Mouse (Mus musculus) gastrocnemius, adult 2 months (tissue): ENCODE data around the gene Six5. TPM values are rescaled to one million over a fixed set of nuclear protein-coding genes. Genes with fewer than 3 reads are reported as not detected.
"Not testable (repeated sequence)": the region's sequence is repeated elsewhere in the genome, so short reads cannot be mapped to it uniquely, and the experiment has no call there.

Experiments used
- DNase-seq: peaks from one replicate; pipeline ENCODE4 v3.0.0; 2022
- H3K27ac ChIP-seq: fragments of 200-600 bp; 2 replicates; pipeline ENCODE4 v1.8.1; 2022; ENCODE audit warnings: mild to moderate bottlenecking
- H3K4me3 ChIP-seq: fragments of 200-600 bp; 2 replicates; pipeline ENCODE4 v1.8.1; 2022; ENCODE audit warnings: mild to moderate bottlenecking, moderate library complexity
- CTCF ChIP-seq: fragments of 200-600 bp; IDR thresholded peaks from 2 replicates; pipeline ENCODE4 v1.8.1; 2022; ENCODE audit warnings: antibody characterized with exemption, mild to moderate bottlenecking, moderate library complexity
- intact Hi-C: fragments of 180-260 bp; cut with DNase I; formaldehyde crosslinking; loops from one replicate; pipeline ENCODE4 v1.15.1; 2025
- total RNA-seq, 2 experiments: library from RNA; stranded (reverse); gene quantifications; 2 replicates each; pipeline ENCODE4 v1.2.3; 2021

Gene Six5
- total RNA-seq, 2 experiments from 2014 or later = 0.89 to 2.3 TPM

DNA sequence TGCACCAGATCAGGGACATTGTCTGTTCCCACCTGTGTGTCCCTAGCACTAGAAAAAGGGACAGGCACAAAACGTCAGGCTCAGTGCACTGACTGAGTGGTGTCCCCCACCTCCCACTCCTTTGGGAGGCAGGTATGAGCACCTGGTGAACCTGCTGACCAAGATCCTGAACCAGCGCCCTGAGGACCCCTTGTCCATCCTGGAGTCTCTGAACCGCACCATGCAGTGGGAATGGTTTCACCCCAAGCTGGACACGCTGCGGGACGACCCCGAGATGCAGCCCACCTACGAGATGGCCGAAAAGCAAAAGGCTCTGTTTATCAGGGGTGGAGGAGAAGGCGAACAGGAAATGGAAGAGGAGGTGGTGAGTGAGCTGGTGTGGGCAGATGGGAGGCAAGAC is 37.0 kb upstream of the Six5 start:
- no peak overlapping the region for H3K27ac ChIP-seq
- peak; percentile 10 for DNase-seq
- no peak overlapping the region for H3K4me3 ChIP-seq
- intact Hi-C loops = no loop called here
- no peak for TF ChIP-seq CTCF

DNA sequence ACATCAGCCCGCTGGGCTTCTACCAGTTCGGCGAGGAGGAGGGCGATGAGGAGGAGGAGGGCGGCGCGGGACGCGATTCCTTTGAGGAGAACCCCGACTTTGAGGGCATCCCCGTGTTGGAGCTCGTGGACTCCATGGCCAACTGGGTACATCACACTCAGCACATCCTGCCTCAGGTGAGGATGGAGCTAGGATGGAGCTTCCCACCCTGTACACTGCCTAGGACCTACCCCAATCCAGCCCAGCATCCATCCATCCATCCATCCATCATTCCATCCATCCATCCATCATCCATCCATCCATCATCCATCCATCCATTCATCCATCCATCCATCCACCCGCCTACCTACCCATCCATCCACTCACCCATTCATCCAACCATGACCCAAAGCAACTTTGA is 28.5 kb upstream of the Six5 start:
- Histone ChIP-seq H3K27ac (no peak overlapping the region), H3K4me3 (no peak overlapping the region)
- DNase-seq = peak; percentile 15
- intact Hi-C loops = loop anchor here (5.0 kb wide), 1 partner anchor 41 kb away; no protein-coding TSS in a partner anchor
- no peak for TF ChIP-seq CTCF

DNA sequence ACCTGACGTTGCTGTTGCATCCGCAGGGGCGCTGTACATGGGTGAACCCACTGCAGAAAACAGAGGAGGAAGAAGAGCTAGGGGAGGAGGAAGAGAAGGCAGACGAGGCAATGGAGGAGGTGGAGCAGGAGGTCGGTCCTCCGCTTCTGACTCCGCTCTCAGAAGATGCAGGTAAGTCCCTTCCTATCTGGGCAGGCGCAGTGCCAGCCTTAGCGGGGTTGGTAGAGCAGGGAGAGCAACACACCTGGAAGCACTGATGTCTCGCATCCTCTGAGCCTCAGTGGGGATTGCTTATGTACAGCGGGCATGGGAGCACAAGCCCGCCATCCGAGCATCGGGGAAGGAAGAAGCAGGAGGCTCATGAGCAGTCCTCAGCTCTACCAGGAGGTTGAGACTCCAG is 27.3 kb upstream of the Six5 start:
- TF ChIP-seq CTCF = no peak
- no peak overlapping the region for H3K27ac ChIP-seq
- DNase-seq = peak; percentile 13
- intact Hi-C loops = loop anchor here (5.0 kb wide), 1 partner anchor 40 kb away; no protein-coding TSS in a partner anchor
- H3K4me3 ChIP-seq = no peak overlapping the region

DNA sequence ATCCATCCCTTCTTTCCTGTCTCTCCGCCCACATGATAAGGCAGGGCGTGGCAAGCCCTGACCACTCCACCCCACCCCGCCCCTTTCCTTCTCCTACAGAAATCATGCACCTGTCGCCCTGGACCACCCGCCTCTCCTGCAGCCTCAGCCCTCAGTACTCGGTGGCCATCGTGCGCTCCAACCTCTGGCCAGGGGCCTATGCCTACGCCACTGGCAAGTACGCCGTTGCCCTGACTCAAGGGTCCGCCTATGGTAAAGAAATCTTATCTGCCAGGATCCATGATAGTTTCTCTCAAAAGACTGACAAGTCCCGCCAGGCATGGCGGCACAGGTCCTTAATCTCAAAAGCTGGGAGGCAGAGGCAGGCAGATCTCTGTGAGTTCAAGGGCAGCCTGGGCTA is 26.5 kb upstream of the Six5 start:
- intact Hi-C loops = loop anchor here (5.0 kb wide), 1 partner anchor 39 kb away; no protein-coding TSS in a partner anchor
- no peak overlapping the region for H3K4me3 ChIP-seq
- peak; percentile 17 for DNase-seq
- no peak for TF ChIP-seq CTCF
- H3K27ac ChIP-seq = no peak overlapping the region

DNA sequence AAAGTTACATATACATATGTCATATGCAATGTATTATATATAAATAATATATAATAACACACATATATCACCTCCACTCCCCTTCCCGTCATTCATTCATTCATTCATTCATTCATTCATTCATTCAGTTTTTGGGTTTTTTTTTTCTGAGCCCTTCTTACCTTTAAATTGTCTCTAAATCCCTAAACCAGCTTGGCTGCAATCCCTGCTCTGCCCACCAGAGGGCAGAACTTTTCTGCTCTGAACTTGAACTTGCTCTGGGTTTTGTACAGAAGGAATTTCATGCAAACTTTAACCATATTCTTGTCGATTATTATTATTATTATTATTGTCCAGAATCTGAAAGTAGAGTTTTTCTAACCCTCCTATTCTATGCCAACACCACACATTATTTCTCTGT is 25.7 kb upstream of the Six5 start:
- intact Hi-C loops = loop anchor here (1.0 to 5.0 kb wide), 2 partner anchors 25 to 39 kb away; no protein-coding TSS in a partner anchor

DNA sequence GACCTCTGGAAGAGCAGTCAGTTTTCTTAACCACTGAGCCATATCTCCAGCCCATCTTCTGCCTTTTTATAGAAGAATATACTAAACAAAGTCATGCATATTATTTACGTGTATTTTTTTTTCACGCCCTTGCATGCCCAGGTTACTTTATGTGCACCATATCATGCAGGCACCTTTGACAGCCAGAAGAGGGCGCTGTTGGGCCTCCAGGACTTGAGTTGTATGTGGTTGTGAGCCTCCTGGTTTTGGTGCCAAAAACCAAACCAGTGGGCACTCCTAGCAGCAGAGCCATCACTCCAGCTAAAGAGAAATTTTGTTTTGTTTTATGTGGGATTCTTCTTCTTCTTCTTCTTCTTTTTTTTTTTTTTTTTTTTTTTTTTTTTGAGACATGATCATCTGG is 24.9 kb upstream of the Six5 start:
- intact Hi-C loops = loop anchor here (1.0 to 5.0 kb wide), 2 partner anchors 24 to 38 kb away; no protein-coding TSS in a partner anchor
- Histone ChIP-seq H3K27ac (no peak overlapping the region), H3K4me3 (no peak overlapping the region)
- DNase-seq = peak; percentile 34
- TF ChIP-seq CTCF = peak; percentile 64

More for the DNA sequence above, 25.7 kb upstream of the Six5 start:
- H3K27ac ChIP-seq = no peak overlapping the region
- no peak overlapping the region for H3K4me3 ChIP-seq
- DNase-seq = peak; percentile 79
- TF ChIP-seq CTCF = peak; percentile 88

DNA sequence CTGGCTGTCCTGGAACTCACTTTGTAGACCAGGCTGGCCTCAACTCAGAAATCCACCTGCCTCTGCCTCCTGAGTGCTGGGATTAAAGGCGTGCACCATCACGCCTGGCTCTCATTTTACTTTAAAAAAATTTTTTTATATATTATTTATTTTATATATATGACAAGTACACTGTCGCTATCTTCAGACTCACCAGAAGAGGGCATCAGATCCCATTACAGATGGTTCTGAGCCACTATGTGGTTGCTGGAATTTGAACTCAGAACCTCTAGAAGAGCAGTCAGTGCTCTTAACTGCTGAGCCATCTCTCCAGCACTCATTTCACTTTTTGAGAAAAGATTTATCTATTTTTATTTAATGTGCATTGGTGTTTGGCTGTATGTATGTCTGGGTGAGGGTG is 23.4 kb upstream of the Six5 start:
- intact Hi-C loops, H3K4me3 ChIP-seq, H3K27ac ChIP-seq: not testable (repeated sequence)
- DNase-seq = peak; percentile 9
- TF ChIP-seq CTCF = peak; percentile 54

DNA sequence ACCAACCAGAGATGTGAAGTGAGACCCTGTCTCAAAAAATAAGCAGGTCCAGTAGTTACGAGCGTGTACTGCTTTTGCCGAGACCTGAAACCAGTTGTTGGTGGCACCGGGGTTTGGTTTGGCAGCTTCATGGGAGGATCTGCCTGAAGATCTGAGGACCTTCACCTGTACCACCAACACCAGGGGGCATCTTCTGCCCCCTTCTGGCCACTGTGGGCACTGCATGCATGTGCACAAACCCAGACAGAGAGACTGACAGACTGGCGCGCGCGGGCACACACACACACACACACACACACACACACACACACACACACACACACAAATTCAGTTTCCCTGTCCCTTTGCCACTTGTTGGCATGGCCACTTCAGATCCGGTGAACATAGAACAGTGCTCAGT is 20.9 kb upstream of the Six5 start:
- H3K4me3 ChIP-seq = no peak overlapping the region
- H3K27ac ChIP-seq = no peak overlapping the region
- intact Hi-C loops = loop anchor here (1.0 kb wide), 1 partner anchor 15 kb away; no protein-coding TSS in a partner anchor
- DNase-seq = peak; percentile 66
- TF ChIP-seq CTCF = peak; percentile 59

DNA sequence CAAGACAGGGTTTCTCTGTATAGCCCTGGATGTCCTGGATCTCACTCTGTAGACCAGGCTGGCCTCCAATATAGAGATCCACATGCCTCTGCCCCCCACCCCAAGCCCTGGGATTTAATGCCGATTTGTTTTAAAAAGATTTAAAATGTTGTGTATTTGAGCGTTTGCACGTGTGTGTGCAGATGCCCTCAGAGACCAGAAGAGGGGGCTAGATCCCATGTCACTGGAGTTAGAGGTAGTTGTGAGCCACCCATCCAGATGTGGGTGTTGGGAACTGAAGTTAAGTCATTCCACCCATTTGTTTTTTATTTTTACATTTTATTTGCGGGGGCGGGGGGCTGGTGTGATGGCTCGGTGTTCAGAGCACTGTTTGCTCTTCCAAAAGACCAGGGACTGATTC is 19.9 kb upstream of the Six5 start:
- no peak for DNase-seq
- H3K4me3 ChIP-seq = no peak overlapping the region
- H3K27ac ChIP-seq = no peak overlapping the region
- peak; percentile 15; the same call in 1 of the 2 replicates for TF ChIP-seq CTCF
- intact Hi-C loops = no loop called here

DNA sequence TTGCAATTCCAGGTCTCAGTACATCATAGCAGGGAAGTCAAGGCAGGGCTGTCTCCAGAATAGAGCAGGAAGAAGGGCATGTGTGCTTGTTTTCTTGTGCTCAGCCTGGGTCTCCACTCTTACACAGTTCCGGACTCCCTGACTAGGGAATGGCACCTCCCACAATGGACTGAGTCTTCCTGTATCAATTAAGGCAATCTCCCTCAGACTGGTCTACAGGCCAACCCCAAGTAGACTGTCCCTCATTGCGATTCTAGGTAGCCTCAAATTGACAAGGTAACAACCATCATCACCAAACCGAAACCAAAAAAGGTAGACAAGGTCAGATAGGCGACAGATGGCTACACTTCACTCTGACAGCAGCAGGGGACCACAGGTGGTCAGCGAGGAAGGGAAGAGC is 19.2 kb upstream of the Six5 start:
- TF ChIP-seq CTCF = no peak
- peak overlapping the region; percentile 82 for H3K4me3 ChIP-seq
- intact Hi-C loops = no loop called here
- peak overlapping the region; percentile 87 for H3K27ac ChIP-seq
- no peak for DNase-seq

DNA sequence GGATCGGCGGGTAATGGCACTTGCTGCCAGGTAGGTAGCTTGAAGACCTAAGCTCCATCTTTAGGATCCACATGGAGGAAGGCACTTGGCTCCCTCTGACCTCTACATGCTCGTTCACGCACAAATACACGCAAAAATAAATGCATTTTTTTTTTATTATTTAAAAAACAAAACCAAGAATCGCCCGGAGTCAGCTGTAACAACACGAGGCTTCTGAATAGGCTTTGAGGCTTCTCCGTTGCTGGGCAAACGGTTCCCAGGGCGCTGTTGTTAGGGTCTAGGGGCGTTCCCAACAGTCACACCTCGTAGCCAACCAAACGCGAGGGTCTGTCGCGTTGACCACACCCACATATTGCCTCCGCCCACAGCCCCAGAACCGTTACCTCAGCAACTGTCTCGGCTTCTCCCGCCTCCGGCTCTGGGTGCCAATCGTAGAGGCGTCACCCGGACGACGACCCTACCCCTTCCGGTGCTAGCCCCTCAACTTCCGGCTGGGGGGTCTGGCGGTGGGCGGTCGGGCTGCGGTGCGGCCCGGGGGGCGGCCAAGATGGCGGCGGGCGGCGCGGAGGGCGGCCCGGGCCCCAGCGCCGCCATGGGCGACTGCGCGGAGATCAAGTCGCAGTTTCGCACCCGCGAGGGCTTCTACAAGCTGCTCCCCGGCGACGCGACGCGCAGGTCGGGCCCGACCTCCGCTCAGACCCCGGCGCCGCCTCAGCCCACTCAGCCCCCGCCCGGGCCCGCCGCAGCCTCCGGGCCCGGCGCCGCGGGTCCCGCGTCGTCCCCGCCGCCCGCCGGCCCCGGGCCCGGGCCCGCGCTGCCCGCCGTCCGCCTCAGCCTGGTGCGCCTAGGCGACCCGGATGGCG is 18.4 kb upstream of the Six5 start, which contains the start of gene Dmwd:
Gene Dmwd (plus strand): TSS at position 505 of the 863 bp plus-strand sequence.
- TF ChIP-seq CTCF = no peak
- intact Hi-C loops = no loop called here
- Histone ChIP-seq H3K4me3 (peak within 1 kb of the TSS; percentile 82), H3K27ac (peak within 1 kb of the TSS; percentile 87)
- DNase-seq = peak; percentile 96

DNA sequence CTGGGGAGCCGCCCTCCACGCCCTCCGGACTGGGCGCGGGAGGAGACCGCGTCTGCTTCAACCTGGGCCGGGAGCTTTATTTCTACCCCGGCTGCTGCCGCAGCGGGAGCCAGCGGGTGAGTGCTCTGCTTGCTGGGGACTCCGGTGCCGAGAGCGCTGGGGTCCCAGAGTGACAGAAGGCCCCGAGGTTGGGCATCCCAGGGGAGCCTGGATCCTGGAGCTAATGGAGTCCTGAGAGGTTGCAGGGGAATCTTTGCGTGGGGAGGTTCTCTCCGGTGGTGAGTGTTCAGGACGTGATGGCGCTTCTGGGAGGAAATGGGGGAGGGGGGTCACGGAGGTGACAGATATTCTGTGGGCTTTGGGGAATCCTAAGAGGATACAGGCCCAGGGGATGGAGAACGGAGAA is 17.8 kb upstream of the Six5 start:
- Histone ChIP-seq H3K4me3 (peak overlapping the region; percentile 82), H3K27ac (peak overlapping the region; percentile 87)
- intact Hi-C loops = no loop called here
- no peak for TF ChIP-seq CTCF
- peak; percentile 55 for DNase-seq

DNA sequence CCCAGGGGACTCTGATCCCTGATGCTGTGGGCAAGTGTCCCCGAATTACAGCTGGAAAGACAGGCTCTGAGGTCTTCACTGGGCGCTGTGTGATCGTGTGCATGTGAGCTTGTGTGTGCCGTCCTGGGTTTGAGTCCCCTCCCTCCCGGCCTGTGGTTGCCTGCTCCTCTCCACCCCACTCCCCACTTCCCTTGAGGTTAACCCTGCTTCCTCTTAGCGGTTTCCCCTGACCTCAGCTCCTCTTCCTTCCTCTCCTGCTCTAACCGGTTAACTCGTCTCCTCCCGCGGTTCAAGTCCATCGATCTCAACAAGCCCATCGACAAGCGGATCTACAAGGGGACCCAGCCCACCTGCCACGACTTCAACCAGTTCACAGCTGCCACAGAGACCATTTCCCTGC is 16.6 kb upstream of the Six5 start:
- Histone ChIP-seq H3K27ac (no peak overlapping the region), H3K4me3 (peak overlapping the region; percentile 82)
- DNase-seq = peak; percentile 26
- intact Hi-C loops = no loop called here
- no peak for TF ChIP-seq CTCF
